Mouse (Mus musculus) embryo, embryonic 10.5 days (tissue): ENCODE data around the gene Tyw1.
A peak's percentile ranks its signal among the peaks of the same experiment; 100 is the strongest.

Source experiments
- DNase-seq: peaks from one replicate; pipeline ENCODE4 v3.0.0-alpha.2; 2015; ENCODE audit warnings: low spot score

The Tyw1 gene

GRCm38 (mm10) chr5:130255017-130255720, at the start of gene Tyw1, which contains the start of gene Sbds:
Tyw1 (plus strand) TSS chr5:130255619.
Sbds (minus strand) TSS chr5:130255530.
- peak; percentile 99 for DNase-seq

- no peak for DNase-seq
Observed at GRCm38 (mm10) chr5:130207299-130207698, 48.1 kb upstream of the Tyw1 start.

- DNase-seq, result no peak
Observed at GRCm38 (mm10) chr5:130212956-130213355, 42.5 kb upstream of the Tyw1 start.

- DNase-seq, result no peak
Observed at GRCm38 (mm10) chr5:130216781-130217180, 38.6 kb upstream of the Tyw1 start, which contains the start of gene Tmem248. Tmem248 (plus strand) TSS chr5:130217081.

- no peak for DNase-seq
Observed at GRCm38 (mm10) chr5:130217406-130217805, 38.0 kb upstream of the Tyw1 start.

- no peak for DNase-seq
Observed at GRCm38 (mm10) chr5:130218336-130218735, 37.1 kb upstream of the Tyw1 start.

- no peak for DNase-seq
Observed at GRCm38 (mm10) chr5:130221316-130221715, 34.1 kb upstream of the Tyw1 start.

GRCm38 (mm10) chr5:130221760-130222145, 33.7 kb upstream of the Tyw1 start:
- peak; percentile 47 for DNase-seq

- peak; percentile 90 for DNase-seq
Observed at GRCm38 (mm10) chr5:130222146-130223004, 33.0 kb upstream of the Tyw1 start.

GRCm38 (mm10) chr5:130226790-130227189, 28.6 kb upstream of the Tyw1 start:
- no peak for DNase-seq

- DNase-seq, result no peak
Observed at GRCm38 (mm10) chr5:130228120-130228519, 27.3 kb upstream of the Tyw1 start.

GRCm38 (mm10) chr5:130236302-130236701, 19.1 kb upstream of the Tyw1 start:
- DNase-seq, result no peak

- no peak for DNase-seq
Observed at GRCm38 (mm10) chr5:130239236-130239635, 16.2 kb upstream of the Tyw1 start.

GRCm38 (mm10) chr5:130239856-130240255, 15.6 kb upstream of the Tyw1 start:
- no peak for DNase-seq

GRCm38 (mm10) chr5:130241426-130241825, 14.0 kb upstream of the Tyw1 start:
- no peak for DNase-seq

- no peak for DNase-seq
Observed at GRCm38 (mm10) chr5:130247823-130248222, 7.6 kb upstream of the Tyw1 start.

- DNase-seq, result peak; percentile 71
Observed at GRCm38 (mm10) chr5:130254164-130255016, 1.0 kb upstream of the Tyw1 start.

GRCm38 (mm10) chr5:130255799-130256525, 543 bp downstream of the Tyw1 start:
- peak; percentile 21 for DNase-seq

- peak; percentile 98 for DNase-seq
Observed at GRCm38 (mm10) chr5:130256678-130257271, 1.4 kb downstream of the Tyw1 start.

- DNase-seq, result no peak
Observed at GRCm38 (mm10) chr5:130257303-130257702, 1.9 kb downstream of the Tyw1 start.

GRCm38 (mm10) chr5:130263454-130263853, 8.0 kb downstream of the Tyw1 start:
- DNase-seq, result no peak
